Mouse (Mus musculus) heart, adult 11 months (tissue): ENCODE measurements at regions not wholly inside any gene's neighbourhood (a gene's known extent, or its start where the extent isn't known, plus 50 kb on each side); places are given as distances from the start of the nearest gene placed in this dataset.

Experiments
- DNase-seq: peaks from one replicate; pipeline ENCODE4 v3.0.0; 2022

DNA sequence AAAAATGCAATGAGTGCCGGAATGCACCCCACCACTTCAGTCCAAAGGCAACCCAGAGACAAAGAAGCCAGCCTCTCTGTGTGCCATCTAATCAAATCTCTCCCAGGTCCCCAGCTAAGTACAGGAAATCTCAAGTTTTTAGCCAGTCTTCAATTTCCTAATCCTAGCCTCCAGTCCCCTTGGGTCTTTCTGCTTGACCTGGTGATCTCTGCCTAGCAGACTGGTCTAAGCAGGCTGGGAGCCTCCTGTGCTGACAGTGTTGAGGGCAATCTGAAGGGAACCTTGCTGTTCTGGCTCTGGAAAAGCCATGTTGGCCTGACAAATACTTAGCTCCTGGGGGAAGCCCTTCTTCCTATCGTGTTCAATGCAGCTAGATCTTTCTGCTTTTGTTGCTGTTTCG, 248.9 kb downstream of the Nedd1 start:
- no peak for DNase-seq

- DNase-seq: peak; percentile 91
These were observed 251.1 kb downstream of the Nedd1 start for GRCm38 (mm10) chr10:92471111-92471510.

- no peak for DNase-seq
These were observed 267.0 kb downstream of the Nedd1 start for GRCm38 (mm10) chr10:92455195-92455594.

GRCm38 (mm10) chr10:92453550-92453949, 268.7 kb downstream of the Nedd1 start:
- no peak for DNase-seq

- DNase-seq: no peak
These were observed 276.3 kb downstream of the Nedd1 start for GRCm38 (mm10) chr10:92445957-92446356.

- no peak for DNase-seq
These were observed 283.4 kb downstream of the Nedd1 start for GRCm38 (mm10) chr10:92438621-92439394.

DNA sequence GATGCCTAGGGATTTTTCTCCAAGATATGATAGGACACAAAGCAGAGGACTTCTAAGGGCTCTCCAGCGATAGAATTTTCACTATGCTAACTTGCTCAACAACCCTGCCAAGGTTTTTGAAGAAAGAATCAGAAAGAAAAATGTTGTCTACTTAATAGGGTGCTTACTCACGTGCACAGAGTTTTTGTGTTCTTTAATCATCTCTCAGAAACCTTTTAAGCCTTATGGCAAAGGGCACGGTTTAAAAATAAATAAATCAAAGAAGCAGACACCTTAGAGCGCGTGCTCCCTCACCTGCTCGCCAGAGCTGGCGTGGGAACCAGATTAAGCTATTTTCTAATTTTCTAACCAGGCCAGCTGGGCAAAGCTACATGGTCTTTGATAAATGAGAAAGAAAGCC, 293.0 kb downstream of the Nedd1 start:
- no peak for DNase-seq

- DNase-seq: no peak
These were observed 294.2 kb downstream of the Nedd1 start for GRCm38 (mm10) chr10:92428026-92428425.

- DNase-seq: no peak
These were observed 295.8 kb downstream of the Nedd1 start for GRCm38 (mm10) chr10:92426443-92426842.

DNA sequence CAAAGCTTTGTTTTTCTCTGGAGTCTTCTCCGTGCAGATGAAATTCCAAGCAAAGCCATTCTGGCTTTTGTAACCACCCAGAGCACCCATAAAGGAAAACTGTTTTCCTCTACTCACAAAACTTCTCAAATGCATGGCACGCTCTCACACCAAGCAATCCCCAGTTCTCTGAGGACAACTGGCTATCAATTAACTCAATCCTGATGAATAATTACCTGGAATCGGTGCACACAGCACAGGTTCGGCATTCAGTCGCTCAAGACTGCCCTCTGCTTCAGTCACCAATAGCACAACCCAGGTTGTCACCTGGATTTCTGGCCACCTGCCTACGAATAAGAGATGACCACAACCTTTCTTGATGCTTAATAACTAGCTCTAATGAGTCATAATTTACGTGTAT, 309.5 kb downstream of the Nedd1 start:
- no peak for DNase-seq

DNA sequence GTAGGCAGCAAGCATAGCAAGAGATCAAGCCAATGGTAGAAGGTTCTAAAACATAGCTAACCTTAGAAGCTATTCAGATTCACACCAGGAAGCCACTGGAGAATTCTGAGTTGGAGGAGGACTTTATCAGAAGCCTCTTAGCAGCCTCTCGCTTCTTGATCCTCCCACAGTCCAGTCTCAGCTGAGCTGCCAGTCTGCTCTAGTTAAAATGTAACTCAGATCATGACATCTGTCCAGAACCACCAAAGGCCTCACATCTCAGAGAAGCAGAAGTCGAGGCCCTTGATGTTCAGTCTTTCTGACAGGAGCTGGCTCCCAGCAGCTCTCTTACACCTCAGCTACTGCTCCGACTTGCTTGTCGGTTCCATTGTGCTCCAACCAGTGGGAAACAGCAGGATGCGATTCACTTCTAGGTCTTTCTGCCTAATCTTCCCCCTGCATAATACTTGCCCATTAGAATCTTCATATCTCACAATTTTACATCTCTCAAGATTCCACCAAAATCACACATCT, 311.4 kb downstream of the Nedd1 start:
- DNase-seq: peak; percentile 75

- DNase-seq: peak; percentile 61
These were observed 317.4 kb downstream of the Nedd1 start for GRCm38 (mm10) chr10:92404697-92405293.

DNA sequence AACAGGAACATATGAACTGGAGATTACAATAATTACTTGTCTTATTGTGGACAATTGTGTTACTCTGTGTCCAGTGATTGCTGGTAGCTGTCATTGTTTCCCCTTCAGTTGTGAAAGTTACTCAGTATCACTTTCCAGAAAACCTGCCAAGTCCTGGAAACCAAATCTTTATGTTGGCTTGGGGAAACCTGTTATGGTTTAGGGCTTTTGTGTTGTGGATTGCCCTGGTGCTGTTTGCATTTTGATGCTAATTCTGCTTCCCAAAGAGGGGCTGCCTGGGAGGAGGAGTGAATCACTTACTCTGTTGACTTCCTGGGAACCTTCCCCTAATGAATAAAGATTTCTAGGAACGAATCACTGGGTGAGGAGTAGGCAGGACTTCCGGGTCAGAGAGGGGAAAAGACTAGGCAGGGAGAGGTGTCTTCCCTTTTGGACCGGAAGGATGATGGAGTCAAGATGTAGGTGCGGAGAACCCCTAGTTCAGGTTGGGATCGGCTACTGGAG, 321.6 kb downstream of the Nedd1 start:
- no peak for DNase-seq

GRCm38 (mm10) chr10:92389176-92389732, 333.0 kb downstream of the Nedd1 start:
- DNase-seq: no peak

GRCm38 (mm10) chr10:92367126-92367525, 355.1 kb downstream of the Nedd1 start:
- no peak for DNase-seq

DNA sequence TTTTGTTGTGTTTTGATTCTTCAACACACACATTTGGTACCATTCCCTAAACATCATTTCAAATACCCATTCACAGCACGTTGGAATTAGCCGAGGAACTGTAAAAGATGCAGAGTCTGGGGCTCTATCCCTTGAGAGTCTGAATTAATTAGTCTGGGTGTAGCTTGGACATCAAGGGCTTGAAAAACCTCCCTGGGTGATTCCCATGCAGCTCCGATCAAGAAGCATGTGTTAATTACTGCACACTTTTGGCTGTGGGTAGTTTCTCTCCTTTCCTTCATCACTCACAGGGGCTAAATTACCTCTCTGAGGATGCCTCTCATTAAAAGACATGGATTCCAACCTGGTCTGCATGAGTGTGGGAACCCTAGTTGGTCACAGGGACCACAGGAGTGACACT, 365.5 kb downstream of the Nedd1 start:
- no peak for DNase-seq

DNA sequence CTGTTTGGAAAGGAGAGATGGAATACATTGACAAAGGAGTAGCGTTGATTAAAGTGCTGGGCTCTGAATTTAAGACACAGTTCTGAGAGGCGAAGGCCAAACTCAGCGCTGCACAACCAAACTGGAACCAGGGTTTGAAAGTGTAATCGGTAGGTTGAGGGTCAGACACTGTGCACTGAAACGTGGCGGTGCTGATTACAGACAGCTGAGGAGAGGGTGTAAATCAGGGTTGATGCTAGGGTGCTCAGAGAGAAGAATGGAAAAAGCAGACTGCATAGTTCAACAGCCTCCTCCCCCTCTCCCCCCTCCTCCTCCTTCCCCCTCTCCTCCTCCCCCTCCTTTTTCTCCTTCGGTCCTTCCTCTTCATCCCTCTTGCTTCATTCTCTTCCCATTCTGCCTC, 373.2 kb downstream of the Nedd1 start:
- DNase-seq: no peak

GRCm38 (mm10) chr10:92347960-92348675, 374.1 kb downstream of the Nedd1 start:
- DNase-seq: no peak

DNA sequence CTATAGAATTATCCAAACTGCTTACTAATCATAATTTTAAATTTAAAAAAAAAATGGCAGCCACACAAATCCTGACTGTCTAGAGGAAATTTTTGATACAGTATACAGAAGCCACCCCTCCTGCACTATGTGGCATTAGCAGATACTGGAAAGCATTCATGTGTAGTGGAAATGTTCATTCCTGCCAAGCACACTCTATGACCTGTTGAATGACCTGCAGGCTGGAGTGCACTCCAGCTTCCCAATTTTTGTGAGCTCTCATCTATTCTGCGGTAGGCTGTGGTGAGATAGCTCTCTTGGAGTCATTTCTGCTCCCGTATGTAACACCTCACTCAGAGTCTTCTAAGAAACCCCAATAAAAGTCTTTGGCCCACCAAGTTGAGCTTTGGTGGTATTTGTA, 382.5 kb downstream of the Nedd1 start:
- DNase-seq: no peak

DNA sequence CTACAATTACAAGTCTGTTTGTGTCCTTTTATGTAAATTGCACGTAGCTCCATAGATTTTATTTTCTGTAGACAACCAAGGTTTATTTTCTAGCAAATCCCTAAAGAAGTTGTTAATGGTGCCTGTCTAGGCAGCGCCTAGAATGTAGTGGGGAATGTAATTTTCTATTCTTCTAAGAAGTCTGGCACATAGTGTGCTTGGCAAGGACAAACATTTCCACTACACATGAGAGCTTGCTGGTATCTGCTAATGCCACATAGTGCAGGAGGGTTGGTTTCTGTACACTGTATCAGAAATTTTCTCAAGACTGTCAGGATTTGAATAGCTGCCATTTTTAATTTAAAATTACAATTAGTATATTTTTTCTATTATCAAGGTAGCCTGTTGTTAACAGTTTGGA, 385.3 kb downstream of the Nedd1 start:
- no peak for DNase-seq

GRCm38 (mm10) chr10:92336138-92336537, 386.1 kb downstream of the Nedd1 start:
- DNase-seq: no peak

DNA sequence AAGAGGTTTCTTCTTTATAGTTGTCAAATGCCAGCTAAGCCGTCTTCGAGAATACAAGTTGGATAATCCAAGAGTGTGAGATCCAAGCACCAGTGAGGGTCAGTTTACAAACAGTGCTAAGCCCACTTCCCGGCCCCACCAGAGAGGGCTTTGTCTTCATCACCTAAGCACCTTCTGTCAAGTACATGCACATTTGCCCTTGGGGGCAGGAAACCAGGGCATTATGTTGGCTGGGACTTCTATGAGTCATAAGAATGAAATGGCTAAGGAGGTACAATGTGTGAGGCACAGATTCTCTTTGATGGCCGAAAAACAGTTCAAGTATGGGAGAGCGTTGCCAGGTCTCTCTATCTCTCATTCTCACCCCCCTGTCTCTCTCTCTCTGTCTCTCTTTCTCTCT, 387.1 kb downstream of the Nedd1 start:
- no peak for DNase-seq

DNA sequence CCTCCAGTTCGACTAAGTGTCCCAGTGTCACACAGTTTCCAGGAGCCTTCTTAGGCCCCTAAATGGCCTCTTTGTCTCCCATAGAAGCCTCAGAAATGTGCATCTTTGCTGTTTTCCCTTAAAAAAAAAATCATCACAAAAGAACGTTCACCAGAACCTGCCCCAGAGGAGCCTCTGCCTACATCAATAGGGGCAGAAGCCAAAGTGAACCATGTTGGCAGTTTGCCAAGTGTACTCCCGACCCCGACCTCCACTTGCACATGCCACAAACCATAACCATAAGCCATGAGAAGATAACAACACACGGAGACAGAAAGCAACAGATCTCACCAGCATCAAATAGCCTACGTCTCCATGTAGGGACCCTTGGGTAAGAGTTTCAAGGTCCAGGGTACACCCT, 388.4 kb downstream of the Nedd1 start:
- no peak for DNase-seq
